Mouse (Mus musculus): ENCODE data around the gene Hist1h2bn. TPM values are rescaled to one million over a fixed set of nuclear protein-coding genes. Genes with fewer than 3 reads are reported as not detected.
A peak's percentile ranks its signal among the peaks of the same experiment; 100 is the strongest.
"Not testable (repeated sequence)": the region's sequence is repeated elsewhere in the genome, so short reads cannot be mapped to it uniquely, and the experiment has no call there.

Gene Hist1h2bn
- polyA plus RNA-seq, 1 experiment from 2014 or later, result 2.2 TPM

DNA sequence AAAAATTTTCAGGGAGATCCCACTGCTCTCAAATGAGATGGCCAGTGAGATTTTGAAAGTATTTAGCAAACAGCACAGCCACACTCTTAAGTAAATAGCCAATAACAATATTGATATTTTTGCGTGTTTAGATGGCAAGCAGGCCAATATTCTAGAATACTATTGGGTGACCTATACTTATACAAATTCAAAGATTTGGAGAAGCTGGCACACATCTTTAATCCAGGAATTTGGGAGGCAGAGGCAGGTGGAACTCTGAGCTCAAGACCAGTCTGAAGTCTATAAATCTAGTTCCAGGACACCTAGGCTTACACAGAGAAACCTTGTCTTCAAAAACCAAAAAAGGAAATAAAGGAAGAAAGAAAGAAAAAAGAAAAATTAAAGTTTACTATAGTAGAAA lies 27.7 kb downstream of the Hist1h2bn start:
- peaks cover 44% of the 10 kb centered on the region for H3K4me1 ChIP-seq (ENCODE audit: insufficient read depth, low read length)
- H3K4me3 ChIP-seq (ENCODE audit: low read length), result no peak overlapping the region
- no peak overlapping the region for H3K9ac ChIP-seq (replicated peaks; ENCODE audit: low read length)
- H3K9me3 ChIP-seq (ENCODE audit: low read length), result no peaks in the 10 kb centered on the region
- no peaks in the 10 kb centered on the region for H3K36me3 ChIP-seq (ENCODE audit: insufficient read depth, low read length)
- H3K27me3 ChIP-seq (ENCODE audit: insufficient read depth, low read length), result no peaks in the 10 kb centered on the region
- no peak overlapping the region for H3K4me2 ChIP-seq (replicated peaks; ENCODE audit: low read depth, low read length)
- 91% methylated on average over 1 of the region's 1 CpGs for WGBS
- H3K27ac ChIP-seq (ENCODE audit: low read length), result 0 out of 2 replicates have a peak overlapping the region, but pooled peaks have one; percentile 43
- no peak for ATAC-seq (ENCODE audit: low FRiP score, low TSS enrichment)

- peak overlapping the region; percentile 63 for H3K4me2 ChIP-seq (replicated peaks; ENCODE audit: low read depth, low read length)
- not testable (repeated sequence) for H3K9me3 ChIP-seq (ENCODE audit: low read length); ATAC-seq (ENCODE audit: low FRiP score, low TSS enrichment); H3K27me3 ChIP-seq (ENCODE audit: insufficient read depth, low read length); H3K36me3 ChIP-seq (ENCODE audit: insufficient read depth, low read length)
- H3K4me3 ChIP-seq (ENCODE audit: low read length), result peak overlapping the region; percentile 50
- H3K4me1 ChIP-seq (ENCODE audit: insufficient read depth, low read length), result peaks cover 44% of the 10 kb centered on the region
- H3K27ac ChIP-seq (ENCODE audit: low read length), result peak overlapping the region; percentile 94
- H3K9ac ChIP-seq (replicated peaks; ENCODE audit: low read length), result peak overlapping the region; percentile 77
- under 1% methylated on average over 14 of the region's 35 CpGs for WGBS
These were observed 28.7 kb downstream of the Hist1h2bn start for GRCm38 (mm10) chr13:21782361-21783254.

DNA sequence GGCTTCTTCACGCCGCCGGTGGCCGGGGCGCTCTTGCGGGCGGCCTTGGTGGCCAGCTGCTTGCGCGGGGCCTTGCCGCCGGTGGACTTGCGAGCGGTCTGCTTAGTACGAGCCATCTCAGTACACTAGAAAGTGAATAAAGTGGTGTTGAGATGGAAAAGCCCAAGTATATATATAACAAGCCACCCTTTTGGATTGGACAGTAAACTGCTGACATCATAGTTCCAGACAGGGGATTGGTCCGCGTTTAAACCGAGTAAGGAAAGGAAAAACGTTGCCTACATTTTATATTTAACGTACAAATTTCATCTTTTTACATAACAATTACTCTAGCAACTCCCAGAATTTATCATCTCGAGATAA lies 29.3 kb downstream of the Hist1h2bn start, which contains the start of gene Hist1h3i:
TSS of gene Hist1h3i (minus strand) at position 116 of the 363 bp plus-strand sequence.
- peak within 1 kb of the TSS; percentile 94 for H3K27ac ChIP-seq (ENCODE audit: low read length)
- peak within 1 kb of the TSS; percentile 50 for H3K4me3 ChIP-seq (ENCODE audit: low read length)
- peak within 1 kb of the TSS; percentile 63 for H3K4me2 ChIP-seq (replicated peaks; ENCODE audit: low read depth, low read length)
- peak; percentile 66 for ATAC-seq (ENCODE audit: low FRiP score, low TSS enrichment)
- no peaks in the 10 kb centered on the region for H3K9me3 ChIP-seq (ENCODE audit: low read length)
- 0% methylated on average over 13 of the region's 20 CpGs for WGBS
- H3K4me1 ChIP-seq (ENCODE audit: insufficient read depth, low read length), result peaks cover 45% of the 10 kb centered on the region
- peak within 1 kb of the TSS; percentile 77 for H3K9ac ChIP-seq (replicated peaks; ENCODE audit: low read length)
- no peaks in the 10 kb centered on the region for H3K36me3 ChIP-seq (ENCODE audit: insufficient read depth, low read length)
- H3K27me3 ChIP-seq (ENCODE audit: insufficient read depth, low read length), result no peaks in the 10 kb centered on the region

- no peaks in the 10 kb centered on the region for H3K9me3 ChIP-seq (ENCODE audit: low read length)
- peak overlapping the region; percentile 91 for H3K27ac ChIP-seq (ENCODE audit: low read length)
- peak overlapping the region; percentile 50 for H3K4me3 ChIP-seq (ENCODE audit: low read length)
- peak overlapping the region; percentile 51 for H3K4me2 ChIP-seq (replicated peaks; ENCODE audit: low read depth, low read length)
- H3K9ac ChIP-seq (replicated peaks; ENCODE audit: low read length), result peak overlapping the region; percentile 63
- no peak for ATAC-seq (ENCODE audit: low FRiP score, low TSS enrichment)
- H3K27me3 ChIP-seq (ENCODE audit: insufficient read depth, low read length), result no peaks in the 10 kb centered on the region
- 1% methylated on average over 9 of the region's 9 CpGs for WGBS
- peaks cover 43% of the 10 kb centered on the region for H3K4me1 ChIP-seq (ENCODE audit: insufficient read depth, low read length)
- H3K36me3 ChIP-seq (ENCODE audit: insufficient read depth, low read length), result no peaks in the 10 kb centered on the region
These were observed 29.8 kb downstream of the Hist1h2bn start for GRCm38 (mm10) chr13:21783734-21784161.

DNA sequence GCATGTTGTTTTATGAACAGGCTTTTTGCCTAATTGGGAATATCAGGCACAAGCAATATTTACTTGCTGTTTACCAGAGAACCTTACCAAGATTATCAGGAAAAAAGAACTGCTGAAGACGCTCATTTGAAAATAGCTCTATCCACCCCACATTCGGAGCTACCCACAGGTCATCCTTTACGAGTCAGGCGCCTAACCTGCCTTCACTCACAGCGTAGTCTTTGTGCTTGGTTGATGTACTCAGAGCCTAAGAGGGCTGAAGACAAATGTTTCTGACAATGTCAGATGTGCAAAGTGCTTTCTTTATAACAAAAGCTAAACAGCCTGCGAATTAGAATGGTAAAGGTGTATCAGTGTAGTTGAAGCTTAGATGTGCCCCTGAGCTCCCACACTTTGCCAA lies 30.4 kb downstream of the Hist1h2bn start:
- no peak for ATAC-seq (ENCODE audit: low FRiP score, low TSS enrichment)
- peak overlapping the region; percentile 51 for H3K4me2 ChIP-seq (replicated peaks; ENCODE audit: low read depth, low read length)
- no peaks in the 10 kb centered on the region for H3K9me3 ChIP-seq (ENCODE audit: low read length)
- H3K9ac ChIP-seq (replicated peaks; ENCODE audit: low read length), result peak overlapping the region; percentile 63
- H3K4me1 ChIP-seq (ENCODE audit: insufficient read depth, low read length), result peaks cover 45% of the 10 kb centered on the region
- WGBS, result 26% methylated on average over 6 of the region's 6 CpGs
- H3K27me3 ChIP-seq (ENCODE audit: insufficient read depth, low read length), result no peaks in the 10 kb centered on the region
- H3K4me3 ChIP-seq (ENCODE audit: low read length), result no peak overlapping the region
- no peaks in the 10 kb centered on the region for H3K36me3 ChIP-seq (ENCODE audit: insufficient read depth, low read length)
- peak overlapping the region; percentile 91 for H3K27ac ChIP-seq (ENCODE audit: low read length)

- Histone ChIP-seq H3K27me3 (ENCODE audit: insufficient read depth, low read length) (no peaks in the 10 kb centered on the region), H3K9me3 (ENCODE audit: low read length) (no peaks in the 10 kb centered on the region), H3K36me3 (ENCODE audit: insufficient read depth, low read length) (no peaks in the 10 kb centered on the region), H3K4me1 (ENCODE audit: insufficient read depth, low read length) (peaks cover 41% of the 10 kb centered on the region), H3K27ac (ENCODE audit: low read length) (peak overlapping the region; percentile 90), H3K4me2 (replicated peaks; ENCODE audit: low read depth, low read length) (peak overlapping the region; percentile 55), H3K9ac (replicated peaks; ENCODE audit: low read length) (peak overlapping the region; percentile 70), H3K4me3 (ENCODE audit: low read length) (peak overlapping the region; percentile 44)
- 8% methylated on average over 8 of the region's 8 CpGs for WGBS
- ATAC-seq (ENCODE audit: low FRiP score, low TSS enrichment), result no peak
These were observed 32.4 kb downstream of the Hist1h2bn start for GRCm38 (mm10) chr13:21786189-21786898.

DNA sequence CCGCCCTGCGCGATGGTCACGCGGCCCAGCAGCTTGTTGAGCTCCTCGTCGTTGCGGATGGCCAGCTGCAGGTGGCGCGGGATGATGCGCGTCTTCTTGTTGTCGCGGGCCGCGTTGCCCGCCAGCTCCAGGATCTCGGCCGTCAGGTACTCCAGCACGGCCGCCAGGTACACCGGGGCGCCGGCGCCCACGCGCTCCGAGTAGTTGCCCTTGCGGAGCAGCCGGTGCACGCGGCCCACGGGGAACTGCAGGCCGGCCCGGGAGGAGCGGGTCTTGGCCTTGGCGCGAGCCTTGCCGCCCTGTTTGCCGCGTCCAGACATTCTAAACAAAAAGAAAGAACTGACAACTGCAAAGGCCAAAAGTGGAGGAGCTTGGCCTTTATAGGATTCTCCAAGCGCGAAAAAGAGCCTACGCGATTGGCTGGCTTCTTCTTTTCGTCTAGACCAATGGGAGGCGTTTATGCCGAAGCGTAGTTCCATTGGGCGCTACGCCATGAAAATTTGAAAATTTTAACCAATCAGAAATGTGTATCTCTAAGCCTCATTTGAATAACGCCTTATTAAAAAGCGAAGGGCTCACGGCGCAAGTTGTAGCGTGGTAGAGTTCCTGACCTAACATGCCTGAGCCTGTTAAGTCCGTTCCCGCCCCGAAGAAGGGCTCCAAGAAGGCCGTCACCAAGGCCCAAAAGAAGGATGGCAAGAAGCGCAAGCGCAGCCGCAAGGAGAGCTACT lies 33.1 kb downstream of the Hist1h2bn start, which contains the start of the genes Hist1h2an and Hist1h2bp:
TSS of gene Hist1h2an (minus strand) at position 320 of the 731 bp plus-strand sequence.
TSS of gene Hist1h2bp (plus strand) at position 563 of the 731 bp plus-strand sequence.
- Histone ChIP-seq H3K4me3 (ENCODE audit: low read length) (peak within 1 kb of the TSS; percentile 44), H3K27ac (ENCODE audit: low read length) (peak within 1 kb of the TSS; percentile 90), H3K9ac (replicated peaks; ENCODE audit: low read length) (peak within 1 kb of the TSS; percentile 70), H3K4me1 (ENCODE audit: insufficient read depth, low read length) (peaks cover 40% of the 10 kb centered on the region), H3K4me2 (replicated peaks; ENCODE audit: low read depth, low read length) (peak within 1 kb of the TSS; percentile 55)
- peak; percentile 96 for ATAC-seq (ENCODE audit: low FRiP score, low TSS enrichment)
- not testable (repeated sequence) for H3K27me3 ChIP-seq (ENCODE audit: insufficient read depth, low read length); H3K9me3 ChIP-seq (ENCODE audit: low read length); H3K36me3 ChIP-seq (ENCODE audit: insufficient read depth, low read length)
- under 1% methylated on average over 36 of the region's 63 CpGs for WGBS

DNA sequence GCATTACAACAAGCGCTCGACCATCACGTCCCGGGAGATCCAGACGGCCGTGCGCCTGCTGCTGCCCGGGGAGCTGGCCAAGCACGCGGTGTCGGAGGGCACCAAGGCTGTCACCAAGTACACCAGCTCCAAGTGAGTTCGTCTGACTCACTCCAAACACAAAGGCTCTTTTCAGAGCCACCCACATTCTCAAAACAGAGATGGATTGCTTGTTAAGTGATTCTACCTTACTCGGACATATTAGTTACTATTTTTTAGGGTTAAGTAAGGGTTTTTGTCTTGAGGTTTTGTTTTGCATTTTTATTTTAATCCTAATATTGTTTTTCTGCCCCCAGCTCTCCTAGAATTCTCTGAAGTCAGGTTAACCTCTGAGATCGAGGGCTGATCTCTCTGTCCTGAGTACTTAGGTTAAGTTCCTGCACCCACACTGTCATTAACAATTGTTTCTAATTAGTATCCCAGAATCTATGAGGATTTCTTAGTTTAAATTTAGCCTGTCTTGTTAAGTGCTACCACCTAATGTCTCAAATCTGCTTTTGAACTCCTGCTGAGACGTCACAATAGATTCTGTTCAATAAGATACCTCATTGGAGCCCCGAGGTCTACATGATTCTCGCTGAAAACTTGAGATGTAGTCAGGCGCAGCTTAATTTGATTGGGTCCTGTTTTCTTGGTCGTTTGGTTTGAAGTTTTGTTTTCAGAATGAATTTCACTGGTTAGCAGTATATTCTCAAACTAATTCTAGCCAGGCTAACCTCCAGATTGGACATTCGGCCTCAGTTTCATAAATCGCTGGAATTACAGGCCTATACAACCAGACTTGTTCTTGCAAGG lies 34.1 kb downstream of the Hist1h2bn start:
- Histone ChIP-seq H3K27me3 (ENCODE audit: insufficient read depth, low read length) (no peaks in the 10 kb centered on the region), H3K36me3 (ENCODE audit: insufficient read depth, low read length) (no peaks in the 10 kb centered on the region), H3K4me2 (replicated peaks; ENCODE audit: low read depth, low read length) (peak overlapping the region; percentile 48), H3K9ac (replicated peaks; ENCODE audit: low read length) (peak overlapping the region; percentile 55), H3K4me1 (ENCODE audit: insufficient read depth, low read length) (peaks cover 33% of the 10 kb centered on the region), H3K27ac (ENCODE audit: low read length) (peak overlapping the region; percentile 77), H3K9me3 (ENCODE audit: low read length) (no peaks in the 10 kb centered on the region), H3K4me3 (ENCODE audit: low read length) (peak overlapping the region; percentile 21)
- 0 out of 2 replicates have a peak, but pooled peaks have one; percentile 8 for ATAC-seq (ENCODE audit: low FRiP score, low TSS enrichment)
- WGBS, result 19% methylated on average over 14 of the region's 21 CpGs

Measured in kidney, embryonic 16.5 days (tissue).